Mouse (Mus musculus) kidney, postnatal 4 days (tissue): ENCODE measurements around the gene 4930452B06Rik.

ENCODE experiments used
- DNase-seq, 2 experiments: peaks; one replicate each; pipeline ENCODE4 v3.0.0; 2021; ENCODE audit warnings: mixed read lengths in 2 of 2

Gene 4930452B06Rik

GRCm38 (mm10) chr14:8449299-8449698 is 216.7 kb downstream of the 4930452B06Rik start:
- no peak for DNase-seq

- DNase-seq = no peak
These were observed 218.7 kb downstream of the 4930452B06Rik start for GRCm38 (mm10) chr14:8447352-8447751.

- no peak for DNase-seq
These were observed 221.7 kb downstream of the 4930452B06Rik start for GRCm38 (mm10) chr14:8444363-8444762.

- DNase-seq = no peak
These were observed 223.3 kb downstream of the 4930452B06Rik start for GRCm38 (mm10) chr14:8442691-8443090.

- no peak for DNase-seq
These were observed 224.4 kb downstream of the 4930452B06Rik start for GRCm38 (mm10) chr14:8441623-8442022.

GRCm38 (mm10) chr14:8430611-8431230 is 235.3 kb downstream of the 4930452B06Rik start:
- DNase-seq = peak; percentile 34 to 54

GRCm38 (mm10) chr14:8429767-8430166 is 236.3 kb downstream of the 4930452B06Rik start:
- DNase-seq = no peak

GRCm38 (mm10) chr14:8422833-8423232 is 243.2 kb downstream of the 4930452B06Rik start:
- no peak for DNase-seq

GRCm38 (mm10) chr14:8421199-8421787 is 244.7 kb downstream of the 4930452B06Rik start:
- no peak for DNase-seq

- DNase-seq = no peak
These were observed 247.4 kb downstream of the 4930452B06Rik start for GRCm38 (mm10) chr14:8418610-8419009.

GRCm38 (mm10) chr14:8405946-8406345 is 260.1 kb downstream of the 4930452B06Rik start:
- no peak for DNase-seq

- no peak for DNase-seq
These were observed 262.7 kb downstream of the 4930452B06Rik start for GRCm38 (mm10) chr14:8403310-8403709.

GRCm38 (mm10) chr14:8398507-8398906 is 267.5 kb downstream of the 4930452B06Rik start:
- no peak for DNase-seq

- no peak for DNase-seq
These were observed 270.3 kb downstream of the 4930452B06Rik start for GRCm38 (mm10) chr14:8395690-8396287.

GRCm38 (mm10) chr14:8392181-8392825 is 273.7 kb downstream of the 4930452B06Rik start:
- DNase-seq = no peak
